Mouse (Mus musculus) intestine, embryonic 14.5 days (tissue): ENCODE measurements around the gene Kcnj10. TPM values are rescaled to one million over a fixed set of nuclear protein-coding genes. Genes with fewer than 3 reads are reported as not detected.

Experiments used
- ATAC-seq: fragments of 200-750 bp; cut with Nextera tagmentation; replicated peaks from 2 replicates; pipeline ENCODE4 v1.8.0; 2017; ENCODE audit warnings: low read depth, moderate number of reproducible peaks, moderate TSS enrichment, moderate library complexity; ENCODE audit not compliant: low FRiP score, low TSS enrichment
- DNase-seq: peaks from one replicate; pipeline ENCODE4 v3.0.0-alpha.2; 2018; ENCODE audit warnings: low spot score
- H3K27ac ChIP-seq: fragments of 300-500 bp; sonication (generic); 2 replicates; pipeline ENCODE4 v1.5.1; 2014; ENCODE audit warnings: low read depth, mild to moderate bottlenecking, control low read depth
- H3K27me3 ChIP-seq: fragments of 300-500 bp; sonication (generic); replicated peaks from 2 replicates; pipeline ENCODE4 v1.6.1; 2014; ENCODE audit warnings: low read length, control low read depth; ENCODE audit not compliant: control insufficient read depth, insufficient read depth
- H3K36me3 ChIP-seq: fragments of 300-500 bp; sonication (generic); 2 replicates; pipeline ENCODE4 v1.6.1; 2014; ENCODE audit warnings: low read length, control low read depth; ENCODE audit not compliant: control insufficient read depth, insufficient read depth
- H3K4me1 ChIP-seq: fragments of 300-500 bp; sonication (generic); replicated peaks from 2 replicates; pipeline ENCODE4 v1.6.1; 2014; ENCODE audit warnings: low read length, control low read depth, mixed read lengths; ENCODE audit not compliant: control insufficient read depth, insufficient read depth
- H3K4me2 ChIP-seq: fragments of 300-500 bp; sonication (generic); 2 replicates; pipeline ENCODE4 v1.6.1; 2014; ENCODE audit warnings: low read length
- H3K4me3 ChIP-seq: fragments of 300-500 bp; sonication (generic); 2 replicates; pipeline ENCODE4 v1.5.1; 2014; ENCODE audit warnings: low read depth, low read length, control low read depth, mixed read lengths
- H3K9ac ChIP-seq: fragments of 300-500 bp; sonication (generic); 2 replicates; pipeline ENCODE4 v1.6.1; 2014; ENCODE audit warnings: mild to moderate bottlenecking, low read length
- H3K9me3 ChIP-seq: fragments of 300-500 bp; sonication (generic); 2 replicates; pipeline ENCODE4 v1.6.1; 2016; ENCODE audit warnings: low read length, control low read depth; ENCODE audit not compliant: control insufficient read depth
- WGBS: fragments of 180-500 bp; shearing (Covaris S2); extraction: QIAGEN DNeasy Blood & Tissue Kit; methylation state at CpG from one replicate; pipeline ENCODE4 v1.1.7; 2014; 5-methylcytosine and 5-hydroxymethylcytosine counted together
- polyA plus RNA-seq: library from polyadenylated mRNA; unstranded; fragments of >200 nt; fragmentation: Nextera tagmentation; extraction: Ambion mirVana; gene quantifications from 2 replicates; pipeline ENCODE4 v1.2.1, GENCODE M21; 2014

Gene Kcnj10
- polyA plus RNA-seq, 1 experiment from 2014 or later = 0.09 TPM

DNA sequence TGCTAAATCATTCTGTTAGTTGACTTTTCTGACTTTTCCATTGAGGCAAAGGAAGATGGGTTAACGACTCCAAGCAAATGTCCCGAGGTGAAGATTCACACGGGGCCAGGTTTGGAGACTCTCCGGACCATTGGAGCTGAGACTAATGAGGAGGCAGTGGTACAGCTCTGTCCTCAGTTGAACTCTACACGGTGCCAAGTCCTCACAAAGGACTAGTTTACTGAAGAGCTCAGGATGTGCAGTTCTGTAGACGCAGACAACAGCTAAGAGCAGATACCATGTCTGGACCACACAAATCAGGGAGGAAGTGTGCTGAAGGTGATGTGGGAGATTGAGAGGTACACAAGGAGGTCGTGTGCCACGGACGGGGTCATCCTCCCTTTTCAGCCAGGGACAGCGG, 17.3 kb downstream of the Kcnj10 start:
- Histone ChIP-seq H3K4me3 (no peak overlapping the region), H3K9ac (no peak overlapping the region), H3K27me3 (0 out of 2 replicates have a peak, but pooled peaks cover 3% of the 10 kb centered on the region), H3K4me2 (no peak overlapping the region), H3K9me3 (no peaks in the 10 kb centered on the region), H3K27ac (no peak overlapping the region), H3K4me1 (no peaks in the 10 kb centered on the region), H3K36me3 (no peaks in the 10 kb centered on the region)
- ATAC-seq (no peak), DNase-seq (no peak)
- 83% methylated on average over 10 of the region's 10 CpGs for WGBS

DNA sequence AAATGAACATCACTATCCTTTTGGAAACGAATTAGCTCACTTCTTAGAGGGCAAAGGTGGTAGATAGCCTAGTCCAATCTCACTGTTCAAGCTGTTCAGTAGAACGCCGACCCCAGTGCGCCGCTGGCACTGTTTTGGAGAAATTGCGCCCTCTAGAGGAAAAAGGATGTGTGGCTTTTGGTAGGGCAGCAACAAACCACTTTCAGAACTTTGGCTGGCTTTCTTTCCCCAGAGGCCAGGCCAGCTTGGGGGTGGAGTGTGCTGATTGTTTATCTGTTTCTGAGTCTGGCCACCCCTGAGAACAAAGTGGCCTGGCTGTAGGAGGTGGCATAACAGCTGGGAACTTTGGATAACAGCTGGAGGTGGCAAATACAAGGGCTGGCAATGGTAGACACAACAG, 23.7 kb downstream of the Kcnj10 start:
- Histone ChIP-seq H3K36me3 (no peaks in the 10 kb centered on the region), H3K27ac (no peak overlapping the region), H3K4me1 (no peaks in the 10 kb centered on the region), H3K9ac (no peak overlapping the region), H3K4me3 (no peak overlapping the region), H3K27me3 (0 out of 2 replicates have a peak, but pooled peaks cover 3% of the 10 kb centered on the region), H3K4me2 (no peak overlapping the region), H3K9me3 (no peaks in the 10 kb centered on the region)
- WGBS = 8% methylated on average over 6 of the region's 6 CpGs
- DNase-seq (no peak), ATAC-seq (no peak)

GRCm38 (mm10) chr1:172368768-172369418, 27.9 kb downstream of the Kcnj10 start:
- Histone ChIP-seq H3K27me3 (no peaks in the 10 kb centered on the region), H3K4me3 (no peak overlapping the region), H3K36me3 (no peaks in the 10 kb centered on the region), H3K27ac (no peak overlapping the region), H3K9ac (no peak overlapping the region), H3K4me2 (peak overlapping the region; percentile 29; the same call in 1 of the 2 replicates), H3K4me1 (no peaks in the 10 kb centered on the region), H3K9me3 (no peaks in the 10 kb centered on the region)
- DNase-seq (peak; percentile 74), ATAC-seq (peak; percentile 56)
- WGBS = 27% methylated on average over 23 of the region's 23 CpGs

DNA sequence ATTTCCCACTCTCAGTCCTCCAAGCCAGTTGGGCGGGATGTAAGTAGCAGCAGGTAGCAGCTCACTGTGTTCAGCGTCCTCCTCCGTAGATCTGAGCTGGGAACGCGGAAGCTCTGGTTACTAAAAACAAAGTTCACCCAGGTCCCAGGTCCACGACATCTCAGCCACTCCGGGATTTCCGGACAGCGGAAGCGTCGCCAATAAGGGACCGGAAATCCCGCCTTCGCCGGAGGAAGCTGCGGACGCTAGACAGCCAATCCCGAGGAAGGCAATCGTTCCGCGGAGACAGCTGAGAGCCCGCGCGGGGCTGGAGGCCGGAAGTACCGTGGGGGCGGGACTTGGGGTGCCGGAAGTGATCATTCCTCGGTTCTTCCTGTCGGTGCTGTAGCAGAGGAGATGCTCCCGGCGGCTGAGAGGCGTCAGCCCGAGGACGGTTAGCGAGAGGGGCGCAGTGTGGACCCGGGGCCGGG, 35.2 kb downstream of the Kcnj10 start, which contains the start of gene Pigm:
Gene Pigm (plus strand): TSS at position 349 of the 470 bp plus-strand sequence.
- H3K9me3 ChIP-seq = no peaks in the 10 kb centered on the region; the same call in 1 of the 2 replicates
- H3K9ac ChIP-seq = peak within 1 kb of the TSS; percentile 86
- H3K27me3 ChIP-seq = no peaks in the 10 kb centered on the region
- peak within 1 kb of the TSS; percentile 75 for H3K27ac ChIP-seq
- under 1% methylated on average over 39 of the region's 39 CpGs for WGBS
- DNase-seq = peak; percentile 97
- peaks cover 20% of the 10 kb centered on the region; the same call in 1 of the 2 replicates for H3K36me3 ChIP-seq
- peak within 1 kb of the TSS; percentile 92 for H3K4me3 ChIP-seq
- peak; percentile 98 for ATAC-seq
- H3K4me2 ChIP-seq = peak within 1 kb of the TSS; percentile 94
- H3K4me1 ChIP-seq = peaks cover 6% of the 10 kb centered on the region; the same call in 1 of the 2 replicates

- peak; percentile 72 for DNase-seq
- peak overlapping the region; percentile 94 for H3K4me2 ChIP-seq
- H3K4me1 ChIP-seq = peaks cover 6% of the 10 kb centered on the region; the same call in 1 of the 2 replicates
- peak overlapping the region; percentile 86 for H3K9ac ChIP-seq
- peaks cover 26% of the 10 kb centered on the region for H3K36me3 ChIP-seq
- no peaks in the 10 kb centered on the region; the same call in 1 of the 2 replicates for H3K9me3 ChIP-seq
- H3K4me3 ChIP-seq = peak overlapping the region; percentile 92
- no peak; the same call in none of the 2 replicates for ATAC-seq
- peak overlapping the region; percentile 43; the same call in 1 of the 2 replicates for H3K27ac ChIP-seq
- H3K27me3 ChIP-seq = no peaks in the 10 kb centered on the region
- 2% methylated on average over 62 of the region's 62 CpGs for WGBS
These were observed 35.9 kb downstream of the Kcnj10 start for GRCm38 (mm10) chr1:172376758-172377458.

- H3K4me2 ChIP-seq = no peak overlapping the region
- DNase-seq = no peak
- H3K9ac ChIP-seq = no peak overlapping the region
- no peak overlapping the region for H3K27ac ChIP-seq
- H3K27me3 ChIP-seq = no peaks in the 10 kb centered on the region
- H3K9me3 ChIP-seq = no peaks in the 10 kb centered on the region; the same call in 1 of the 2 replicates
- no peak for ATAC-seq
- WGBS = 74% methylated on average over 10 of the region's 10 CpGs
- peaks cover 6% of the 10 kb centered on the region; the same call in 1 of the 2 replicates for H3K4me1 ChIP-seq
- H3K36me3 ChIP-seq = peaks cover 26% of the 10 kb centered on the region
- H3K4me3 ChIP-seq = no peak overlapping the region
These were observed 39.1 kb downstream of the Kcnj10 start for GRCm38 (mm10) chr1:172380066-172380465.

- no peak overlapping the region for H3K27ac ChIP-seq
- no peaks in the 10 kb centered on the region for H3K27me3 ChIP-seq
- no peak overlapping the region for H3K4me3 ChIP-seq
- no peak for DNase-seq
- H3K9ac ChIP-seq = no peak overlapping the region
- H3K36me3 ChIP-seq = peaks cover 26% of the 10 kb centered on the region
- no peak for ATAC-seq
- H3K4me1 ChIP-seq = peaks cover 6% of the 10 kb centered on the region; the same call in 1 of the 2 replicates
- no peaks in the 10 kb centered on the region; the same call in 1 of the 2 replicates for H3K9me3 ChIP-seq
- H3K4me2 ChIP-seq = no peak overlapping the region
- 82% methylated on average over 1 of the region's 1 CpGs for WGBS
These were observed 41.1 kb downstream of the Kcnj10 start for GRCm38 (mm10) chr1:172382090-172382489.

DNA sequence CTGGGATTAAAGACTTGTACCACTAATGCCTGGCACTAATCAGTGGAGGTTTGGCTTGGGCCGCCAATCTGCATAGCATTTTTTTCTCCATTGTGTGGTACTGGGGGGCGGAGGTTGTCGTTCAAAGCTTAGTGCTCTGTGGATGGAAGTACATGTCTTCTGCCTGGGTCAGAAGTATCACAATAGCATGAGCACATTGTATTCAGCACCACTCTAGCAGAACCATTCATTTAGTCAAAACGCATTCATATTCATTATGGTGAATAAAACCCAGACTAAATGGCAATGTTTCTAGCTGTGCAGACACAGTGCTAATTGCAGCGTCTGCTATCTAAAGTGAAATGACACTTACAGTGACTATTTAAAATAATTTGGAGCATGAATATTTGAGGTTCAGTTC, 46.2 kb downstream of the Kcnj10 start:
- H3K4me2 ChIP-seq = no peak overlapping the region
- ATAC-seq (no peak), DNase-seq (no peak)
- no peak overlapping the region for H3K4me3 ChIP-seq
- H3K36me3 ChIP-seq = no peaks in the 10 kb centered on the region
- WGBS = 86% methylated on average over 5 of the region's 5 CpGs
- H3K27me3 ChIP-seq = 0 out of 2 replicates have a peak, but pooled peaks cover 3% of the 10 kb centered on the region
- H3K27ac ChIP-seq = no peak overlapping the region
- no peak overlapping the region for H3K9ac ChIP-seq
- H3K4me1 ChIP-seq = peaks cover 6% of the 10 kb centered on the region
- H3K9me3 ChIP-seq = no peaks in the 10 kb centered on the region
